Mouse (Mus musculus) naive thymus-derived CD4-positive, alpha-beta T cell, adult 2 months (primary cell): ENCODE data around the gene Cntfr.
A peak's percentile ranks its signal among the peaks of the same experiment; 100 is the strongest.

Experiments used
- DNase-seq: peaks from one replicate; pipeline ENCODE4 v3.0.0-alpha.2; 2011; ENCODE audit warnings: low read depth

The Cntfr gene

DNA sequence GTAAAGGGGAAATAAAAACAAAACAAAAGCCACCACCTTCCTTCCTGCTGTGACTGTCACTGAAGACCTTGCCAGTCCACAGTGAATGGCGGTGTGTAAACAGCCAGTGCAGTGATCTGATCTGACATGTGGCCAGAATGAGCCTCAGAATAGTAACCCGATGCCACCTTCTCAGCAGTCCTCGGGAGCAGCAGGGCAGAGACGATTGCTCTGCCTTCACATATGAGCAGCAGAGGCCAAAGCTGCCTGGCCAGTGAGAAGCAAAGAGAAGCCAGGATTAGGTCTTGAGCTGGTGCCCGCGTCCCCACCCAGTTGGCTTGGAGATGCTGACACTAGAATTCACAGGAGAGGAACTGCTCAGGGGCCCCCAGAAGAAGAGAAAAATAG, 86.3 kb downstream of the Cntfr start:
- no peak for DNase-seq

DNA sequence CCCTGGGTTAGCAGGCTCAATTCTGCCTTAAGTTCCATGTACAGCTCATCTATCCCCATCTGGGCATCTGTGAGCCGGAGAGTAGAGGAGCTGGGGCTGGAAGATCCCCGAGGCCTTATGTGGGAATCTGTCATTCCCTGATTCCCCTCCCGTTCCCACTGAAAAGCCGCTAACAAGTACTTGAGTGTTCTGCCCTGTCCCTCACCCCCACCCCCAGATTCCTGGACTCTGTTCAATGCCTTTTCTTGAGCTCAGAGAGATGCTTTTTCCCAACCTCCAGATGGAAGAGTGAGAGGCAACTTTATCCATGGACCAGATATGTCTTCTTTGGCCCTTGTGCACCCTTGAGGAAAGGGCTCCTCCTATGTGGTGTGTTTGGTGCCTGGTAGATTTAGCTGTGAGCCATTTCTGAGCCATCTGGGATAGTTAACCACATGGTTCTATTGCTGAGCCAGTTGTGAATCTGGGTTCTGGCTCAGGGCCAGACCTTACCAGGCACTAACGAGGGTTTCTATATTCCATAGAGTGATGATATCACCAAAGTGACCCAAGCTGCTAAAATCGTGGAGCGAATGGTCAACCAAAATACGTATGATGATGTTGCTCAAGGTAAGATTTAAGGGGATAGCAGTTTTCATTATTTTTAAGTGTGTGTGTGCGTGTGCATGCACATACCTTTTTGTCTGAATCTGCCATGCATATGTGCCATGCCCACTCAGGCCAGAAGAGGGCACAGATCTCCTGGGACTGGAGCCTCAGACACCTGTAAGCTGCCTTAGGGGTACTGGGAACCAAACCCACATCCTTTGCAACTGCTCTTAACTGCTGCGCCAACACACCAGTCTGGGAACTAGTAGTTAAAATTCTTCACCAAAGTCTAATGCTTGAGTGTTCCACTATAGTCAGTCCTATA, 87.0 kb downstream of the Cntfr start:
- peak; percentile 19 for DNase-seq
